Mouse (Mus musculus): ENCODE data around the gene Lrp10. TPM values are rescaled to one million over a fixed set of nuclear protein-coding genes. Genes with fewer than 3 reads are reported as not detected.

Gene Lrp10
- 10 to 100 TPM; 45.5 to 62.2 (median 50.7) TPM for total RNA-seq (2022)

- DNase-seq (ENCODE audit: low spot score), result peak; percentile 82
Measured at GRCm38 (mm10) chr14:54463959-54464292, at the start of gene Lrp10. Lrp10 (plus strand) TSS chr14:54464137.

DNA sequence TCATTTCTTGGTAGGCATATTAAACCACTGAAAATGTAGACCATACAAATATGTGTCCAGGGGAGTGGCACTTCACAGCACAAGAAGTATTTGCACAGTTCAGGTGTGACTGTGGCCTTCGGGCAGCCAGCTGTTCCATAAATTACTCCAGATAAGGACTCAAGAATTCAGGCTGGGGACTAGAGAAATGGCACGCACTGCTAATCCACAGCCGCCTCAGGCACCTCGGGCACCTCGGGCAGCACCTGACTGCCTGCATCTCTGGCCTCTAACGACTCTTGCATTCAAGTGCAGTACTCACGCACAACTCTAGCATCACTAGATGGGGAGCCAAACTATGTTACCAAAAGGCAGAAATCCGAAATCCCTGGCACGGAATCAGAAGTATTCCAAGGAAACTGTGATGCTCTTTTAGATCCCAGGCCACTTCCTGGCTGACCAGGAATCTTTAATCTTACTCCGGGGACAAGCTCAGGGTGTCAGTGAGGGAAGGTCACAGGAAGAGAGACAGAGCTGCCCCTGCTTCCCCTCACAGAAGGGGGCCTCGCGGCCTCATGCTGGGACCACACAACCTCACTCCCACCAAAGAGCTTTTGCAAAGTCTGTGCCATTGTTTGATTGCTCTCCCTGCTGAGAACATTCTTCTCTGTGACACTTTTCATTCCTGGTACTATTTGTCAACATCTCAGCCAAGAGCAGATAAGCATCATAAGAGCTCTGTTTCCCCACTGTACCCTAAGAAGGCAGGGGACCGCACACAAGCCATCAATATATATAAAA is 48.5 kb upstream of the Lrp10 start:
- no peak for DNase-seq (ENCODE audit: low spot score)

- DNase-seq (ENCODE audit: low spot score), result no peak
Measured at GRCm38 (mm10) chr14:54416229-54416775, 47.6 kb upstream of the Lrp10 start.

DNA sequence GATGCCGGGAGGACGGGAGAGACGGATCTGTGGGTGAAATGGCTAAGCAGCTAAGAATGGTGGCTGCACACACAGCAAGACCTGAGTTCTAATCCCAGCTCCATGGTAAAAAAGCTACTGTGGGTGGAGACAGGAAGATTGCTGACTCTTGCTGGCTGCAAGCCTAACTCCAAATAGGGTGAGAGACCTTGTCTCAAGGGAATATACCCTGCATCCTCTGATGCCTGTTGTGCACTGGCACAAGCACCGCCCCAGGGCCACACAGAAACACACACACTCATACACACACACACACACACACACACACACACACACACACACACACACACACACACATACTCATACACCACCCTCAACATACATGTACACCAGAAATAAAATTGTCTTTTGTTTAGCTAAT is 47.1 kb upstream of the Lrp10 start:
- DNase-seq (ENCODE audit: low spot score), result no peak

DNA sequence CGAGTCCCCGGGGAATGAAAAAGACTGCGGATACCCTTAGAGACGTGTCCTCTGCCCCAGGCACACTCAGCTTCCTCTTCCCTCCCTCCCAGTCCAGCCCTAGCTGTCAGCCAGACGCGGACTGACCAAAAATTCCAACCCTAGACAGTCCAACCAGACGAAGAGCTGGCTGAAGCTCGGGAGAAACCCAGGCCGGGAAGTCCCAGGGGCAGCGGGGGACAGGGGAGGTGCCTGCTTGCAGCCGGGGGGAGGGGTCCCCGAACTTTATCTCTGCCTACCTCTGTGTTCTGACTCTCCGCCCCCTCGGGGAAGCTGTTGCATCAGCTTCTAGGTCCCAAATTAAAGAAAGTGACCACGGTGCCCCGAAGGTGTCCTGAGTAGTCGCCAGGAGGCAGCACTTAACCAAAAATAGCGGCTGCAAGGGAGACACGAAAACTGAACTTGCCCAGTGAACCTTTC is 46.3 kb upstream of the Lrp10 start, which contains the start of gene Slc7a7:
TSS of gene Slc7a7 (minus strand) at position 158 of the 459 bp plus-strand sequence.
- no peak for DNase-seq (ENCODE audit: low spot score)

DNA sequence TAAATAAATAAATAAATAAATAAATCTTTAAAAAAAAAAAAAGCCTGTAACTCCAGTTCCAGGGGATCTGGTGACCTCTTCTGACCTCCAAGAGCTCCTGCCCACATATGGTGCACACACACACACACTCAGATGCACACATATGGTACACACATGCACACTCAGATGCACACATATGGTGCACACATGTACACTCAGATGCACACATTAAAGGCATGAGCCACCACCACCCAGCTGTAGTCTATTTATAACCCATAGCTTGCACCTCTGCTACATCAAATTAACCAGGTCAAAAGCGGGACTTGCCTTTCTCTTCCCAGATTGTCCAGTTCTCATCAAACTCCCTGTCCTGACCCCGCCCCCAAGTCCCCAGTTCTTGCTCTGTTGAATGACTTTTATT is 42.9 kb upstream of the Lrp10 start:
- DNase-seq (ENCODE audit: low spot score), result no peak

GRCm38 (mm10) chr14:54423406-54423805 is 40.5 kb upstream of the Lrp10 start:
- no peak for DNase-seq (ENCODE audit: low spot score)

GRCm38 (mm10) chr14:54424634-54425033 is 39.3 kb upstream of the Lrp10 start:
- DNase-seq (ENCODE audit: low spot score), result no peak

DNA sequence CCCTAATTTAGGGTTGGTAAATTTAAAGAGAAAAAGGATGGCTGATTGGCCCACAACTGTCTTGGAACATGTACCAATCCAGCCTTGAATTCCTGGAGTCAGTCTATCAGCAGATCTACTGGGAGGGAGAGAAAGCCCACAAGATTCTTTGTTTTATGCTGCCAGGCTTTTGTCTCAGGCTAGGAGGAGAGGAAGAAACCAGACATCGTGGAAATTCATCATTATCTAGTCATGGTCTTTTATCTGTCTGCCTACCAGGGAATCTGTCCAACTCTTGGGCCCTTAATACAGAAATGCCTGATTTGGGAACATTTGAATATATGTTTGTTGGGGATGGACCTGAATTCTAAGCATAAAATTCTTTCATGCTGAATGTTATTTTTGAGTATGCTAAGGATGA is 38.4 kb upstream of the Lrp10 start:
- DNase-seq (ENCODE audit: low spot score), result no peak

- no peak for DNase-seq (ENCODE audit: low spot score)
Measured at GRCm38 (mm10) chr14:54426003-54426688, 37.8 kb upstream of the Lrp10 start.

DNA sequence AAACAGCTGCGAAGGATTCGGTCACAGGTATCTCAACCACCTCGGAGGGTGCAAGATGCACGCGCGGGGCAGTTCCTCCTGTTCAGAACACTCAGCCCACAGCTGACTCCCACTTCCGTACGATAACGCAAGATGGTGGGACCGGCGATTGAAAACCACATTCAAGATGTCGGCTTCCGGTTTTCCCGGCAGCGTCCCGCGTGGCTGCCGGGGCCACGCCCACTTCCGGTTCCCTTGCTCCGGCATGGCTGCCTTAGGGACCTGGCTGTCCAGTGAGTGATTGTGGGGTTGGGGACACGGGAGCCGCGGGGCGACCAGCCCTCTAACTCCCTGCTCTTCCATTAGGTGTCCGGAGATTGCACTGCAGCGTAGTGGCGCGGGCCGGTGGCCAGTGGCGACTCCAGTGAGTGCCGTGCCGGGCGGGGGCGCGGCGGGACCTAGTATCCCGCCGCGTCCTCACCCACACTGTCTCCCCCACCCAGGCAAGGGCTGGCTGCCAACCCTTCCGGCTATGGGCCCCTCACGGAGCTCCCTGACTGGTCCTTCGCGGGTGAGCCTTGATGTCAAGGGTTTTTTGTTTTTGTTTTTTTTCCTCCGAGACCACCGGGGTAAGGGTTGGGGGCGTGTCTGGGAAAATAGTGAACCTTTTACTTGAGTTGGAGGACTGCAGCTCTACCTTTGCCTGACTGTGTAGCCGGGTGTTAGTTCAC is 37.1 kb upstream of the Lrp10 start, which contains the start of gene Mrpl52:
TSS of gene Mrpl52 (plus strand) at position 221 of the 710 bp plus-strand sequence.
- peak; percentile 94 for DNase-seq (ENCODE audit: low spot score)

DNA sequence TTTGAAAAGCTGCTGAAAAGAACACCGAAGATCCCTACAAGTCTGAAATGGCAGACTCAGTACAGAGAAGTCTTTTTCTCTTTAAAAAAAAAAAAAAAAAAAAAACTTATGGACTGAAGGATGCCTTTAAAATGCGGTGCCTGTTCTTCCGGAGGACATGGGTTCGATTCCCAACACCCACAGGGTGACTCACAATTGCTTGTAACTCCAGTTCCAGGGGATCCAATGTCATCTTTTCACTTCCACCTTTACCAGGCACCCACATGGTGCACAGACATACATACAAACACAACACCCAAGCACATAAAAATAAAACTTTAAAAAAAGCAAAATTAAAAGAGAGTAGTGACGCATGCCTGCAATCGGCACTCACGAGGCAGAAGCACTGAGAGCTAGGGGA is 36.2 kb upstream of the Lrp10 start:
- no peak for DNase-seq (ENCODE audit: low spot score)

GRCm38 (mm10) chr14:54428421-54428820 is 35.5 kb upstream of the Lrp10 start:
- DNase-seq (ENCODE audit: low spot score), result no peak

DNA sequence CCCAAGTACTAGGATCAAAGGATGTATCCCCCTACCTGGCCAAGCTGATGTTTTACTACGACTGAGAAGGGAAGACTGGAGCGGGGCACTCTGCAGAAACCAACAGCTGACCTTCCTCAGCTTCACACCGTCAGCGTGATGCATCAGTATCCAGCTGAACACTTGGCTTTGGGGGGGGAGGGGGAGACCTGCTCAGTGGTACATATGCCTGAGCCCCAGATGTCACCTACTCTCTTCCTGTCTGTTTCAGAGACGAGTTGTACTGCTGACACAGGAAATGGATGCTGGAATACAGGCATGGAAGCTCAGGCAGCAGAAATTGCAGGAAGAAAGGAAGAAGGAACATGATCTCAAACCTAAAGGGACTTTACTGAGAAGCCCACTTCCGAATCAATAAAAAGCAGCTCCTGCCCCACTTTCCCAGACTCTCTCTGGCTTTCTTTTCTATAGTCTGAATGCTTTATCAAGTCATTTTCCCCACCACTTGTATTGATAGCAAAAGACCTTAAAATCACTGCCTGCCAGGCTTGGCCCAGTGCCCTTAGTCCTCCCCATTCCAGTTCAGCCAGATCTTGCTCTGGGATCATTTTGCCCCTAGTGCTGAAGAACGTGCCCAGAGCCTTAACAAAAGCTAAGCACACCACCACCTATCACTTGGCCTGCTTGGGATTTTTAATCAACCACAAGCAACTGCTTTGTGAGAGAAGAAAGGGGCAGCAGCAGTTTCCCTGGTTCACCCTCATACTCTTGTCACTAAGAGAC is 34.4 kb upstream of the Lrp10 start:
- no peak for DNase-seq (ENCODE audit: low spot score)

DNA sequence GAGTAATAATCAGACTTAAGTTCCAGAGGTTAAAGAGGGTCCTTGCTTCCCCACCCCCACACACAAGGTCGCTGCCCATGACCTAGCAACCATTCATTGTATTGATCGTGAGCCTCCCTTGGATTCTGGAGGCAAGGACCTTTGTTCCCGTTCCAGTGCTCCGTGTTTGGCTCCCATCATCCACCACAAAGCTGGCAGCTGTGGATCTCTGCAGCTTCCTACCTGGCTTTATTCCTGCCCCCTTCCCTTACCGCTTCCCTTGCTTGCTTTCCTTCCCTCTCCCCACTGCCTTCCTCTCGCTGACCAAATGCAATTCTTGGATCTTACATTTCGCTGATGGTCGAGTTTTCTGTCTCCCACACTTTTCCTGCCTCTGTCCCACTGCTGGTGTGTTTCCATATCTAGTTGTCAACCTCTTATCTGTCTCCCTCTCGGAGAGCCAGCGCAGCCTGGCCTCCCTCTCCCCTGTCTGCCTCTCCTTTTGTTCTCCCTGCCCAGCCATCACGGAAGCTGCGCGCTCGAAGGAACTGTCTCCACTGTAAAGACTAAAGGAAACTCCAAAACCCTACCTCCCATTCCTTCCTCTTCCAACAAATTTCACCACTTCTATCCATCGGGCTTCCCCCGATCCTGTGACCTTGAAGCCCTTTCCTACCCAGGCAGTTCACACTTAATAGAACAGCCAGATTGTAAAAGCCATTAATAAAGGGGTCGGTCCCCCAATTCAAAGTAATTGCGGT is 33.4 kb upstream of the Lrp10 start:
- DNase-seq (ENCODE audit: low spot score), result no peak

GRCm38 (mm10) chr14:54431334-54432077 is 32.4 kb upstream of the Lrp10 start, which contains the start of gene Mmp14:
Mmp14 (plus strand) TSS chr14:54431612.
- DNase-seq (ENCODE audit: low spot score), result peak; percentile 74

GRCm38 (mm10) chr14:54432078-54432836 is 31.7 kb upstream of the Lrp10 start:
- DNase-seq (ENCODE audit: low spot score), result no peak

DNA sequence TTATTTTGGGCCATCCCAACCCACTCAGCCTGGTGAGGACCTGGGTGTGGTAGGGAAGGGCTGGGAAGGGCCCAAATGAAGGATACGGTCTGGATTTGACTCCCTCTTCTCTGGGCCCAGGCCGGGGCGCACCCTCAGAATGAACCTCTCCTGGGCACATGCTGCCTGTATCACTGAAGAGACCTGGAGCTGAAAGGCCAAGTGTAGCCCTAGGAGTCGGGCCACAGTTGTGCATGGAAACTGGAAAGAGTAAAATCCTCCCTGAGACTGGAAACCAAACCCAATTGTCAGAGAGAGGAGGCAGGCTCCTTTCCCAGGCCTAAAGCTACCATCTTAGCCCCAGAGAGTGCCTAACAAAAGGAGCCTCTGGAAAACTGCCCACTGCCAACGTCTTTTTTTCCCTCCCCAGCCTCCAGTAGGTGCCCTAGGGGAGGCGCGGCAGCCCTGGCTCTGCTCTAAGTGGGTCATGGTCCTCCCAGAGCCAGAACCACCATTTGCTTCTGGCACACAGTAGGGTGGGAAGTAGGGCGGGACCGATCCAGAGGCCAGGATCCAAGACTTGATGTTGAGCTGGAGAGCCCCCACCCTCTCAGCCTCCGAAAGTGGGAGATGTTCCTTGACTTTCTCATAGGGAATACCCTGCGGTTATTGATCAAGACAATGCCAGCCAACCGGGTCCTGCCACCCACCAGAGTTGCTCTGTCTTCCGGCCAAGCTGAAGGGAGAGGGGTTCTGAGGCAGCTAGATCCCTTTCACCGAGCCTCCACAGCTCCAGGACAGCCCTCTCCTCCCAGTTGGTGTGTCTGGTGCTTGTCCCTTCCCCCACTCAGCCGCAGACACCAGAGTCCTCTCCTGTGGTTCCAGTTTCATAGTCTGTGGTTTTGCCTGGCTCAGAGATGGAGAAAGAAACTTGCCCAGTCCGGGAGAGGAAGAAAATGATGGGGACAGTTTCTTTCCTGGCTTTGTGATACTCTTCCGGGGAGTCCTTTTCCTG is 30.8 kb upstream of the Lrp10 start:
- no peak for DNase-seq (ENCODE audit: low spot score)

All from heart, adult 8-10 months (tissue).